Mouse (Mus musculus) spleen, adult 2 months (tissue): ENCODE data around the gene Adgrv1. TPM values are rescaled to one million over a fixed set of nuclear protein-coding genes. Genes with fewer than 3 reads are reported as not detected.
A peak's percentile ranks its signal among the peaks of the same experiment; 100 is the strongest.

ENCODE experiments used
- DNase-seq, 2 experiments: peaks; one replicate each; pipeline versions ENCODE4 v3.0.0 to v3.0.0-alpha.2; 2012 to 2021; ENCODE audit warnings: low spot score in 2 of 2, low read depth in 1 of 2
- H3K27ac ChIP-seq: fragments of 200-500 bp; 2 replicates; pipeline ENCODE4 v1.5.1; 2012; ENCODE audit warnings: low read length, inconsistent platforms; ENCODE audit not compliant: insufficient read depth
- H3K27me3 ChIP-seq: fragments of 200-500 bp; 2 replicates; pipeline ENCODE4 v1.6.1; 2012; ENCODE audit warnings: mild to moderate bottlenecking, moderate library complexity, low read length, inconsistent platforms; ENCODE audit not compliant: control insufficient read depth, insufficient read depth
- H3K36me3 ChIP-seq: fragments of 200-500 bp; 2 replicates; pipeline ENCODE4 v1.6.1; 2012; ENCODE audit warnings: mild to moderate bottlenecking, low read length, inconsistent platforms; ENCODE audit not compliant: control insufficient read depth, insufficient read depth
- H3K4me1 ChIP-seq: fragments of 200-500 bp; 2 replicates; pipeline ENCODE4 v1.6.1; 2011; ENCODE audit warnings: inconsistent platforms; ENCODE audit not compliant: control insufficient read depth, insufficient read depth, insufficient read length
- H3K4me3 ChIP-seq: fragments of 200-500 bp; 2 replicates; pipeline ENCODE4 v1.5.1; 2011; ENCODE audit warnings: mild to moderate bottlenecking, inconsistent platforms; ENCODE audit not compliant: insufficient read depth, insufficient read length; ENCODE audit errors: extremely low read depth
- CTCF ChIP-seq: fragments of 200-500 bp; IDR thresholded peaks from 2 replicates; pipeline ENCODE4 v1.5.1; 2011; ENCODE audit warnings: mild to moderate bottlenecking, inconsistent platforms; ENCODE audit not compliant: insufficient read depth, insufficient read length, insufficient replicate concordance; ENCODE audit errors: extremely low read depth
- POLR2A ChIP-seq: fragments of 200-500 bp; IDR thresholded peaks from 2 replicates; pipeline ENCODE4 v1.6.1; 2011; ENCODE audit warnings: low read depth, low read length, inconsistent platforms
- WGBS: fragments of 180-500 bp; shearing (Covaris S2); methylation state at CpG from one replicate; pipeline ENCODE4 v1.1.7; 2018; 5-methylcytosine and 5-hydroxymethylcytosine counted together
- polyA plus RNA-seq: library from polyadenylated mRNA; depleted of rRNA; stranded (reverse); fragments of >200 nt; gene quantifications from 2 replicates; pipeline ENCODE4 v1.2.3, GENCODE M21; 2012

Adgrv1 gene
- polyA plus RNA-seq, 1 experiment, result 0.28 TPM

DNA sequence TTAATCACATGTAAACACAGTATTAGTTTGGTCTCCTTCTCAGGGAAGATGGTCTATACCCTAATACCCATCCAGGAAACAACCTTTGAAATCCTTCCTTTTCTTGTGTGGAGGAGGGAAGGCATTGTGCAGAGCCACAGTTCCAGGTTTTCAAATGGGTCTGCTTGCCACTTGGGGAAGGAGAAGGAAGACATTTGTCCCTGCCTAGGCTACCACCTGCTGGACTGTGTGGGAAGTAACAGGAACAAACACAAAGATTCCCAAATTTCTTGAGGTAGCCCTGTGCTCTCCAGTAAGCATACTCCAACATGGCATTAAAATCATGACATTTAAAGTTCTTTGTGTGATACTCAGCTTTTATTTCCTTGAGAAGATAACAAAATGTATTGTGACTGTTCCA lies 477.6 kb downstream of the Adgrv1 start:
- DNase-seq, result no peak
- Histone ChIP-seq H3K27ac (no peak overlapping the region), H3K4me3 (no peak overlapping the region), H3K4me1 (no peaks in the 10 kb centered on the region), H3K27me3 (no peaks in the 10 kb centered on the region), H3K36me3 (no peaks in the 10 kb centered on the region)
- 0 out of 2 replicates have a peak, but pooled peaks have one; percentile 7 for TF ChIP-seq CTCF
- TF ChIP-seq POLR2A, result no peak

DNA sequence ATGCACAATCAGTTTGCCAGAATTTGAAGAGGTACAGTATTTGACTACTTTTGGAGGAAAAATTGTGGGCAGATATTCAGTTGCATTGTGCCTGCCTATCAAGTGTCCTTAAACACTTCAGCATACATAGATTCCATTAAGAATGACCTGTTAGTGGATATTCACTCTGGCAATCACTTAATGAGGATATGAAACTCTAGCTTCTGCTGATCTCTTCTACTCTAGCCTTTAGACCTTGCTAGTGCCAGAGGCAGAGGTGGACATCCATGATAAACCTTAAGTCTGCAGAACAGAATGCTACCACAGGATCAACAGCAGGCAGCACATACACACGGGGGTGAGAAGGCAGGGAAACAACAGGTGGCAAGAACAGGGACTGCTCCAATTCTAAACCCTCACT lies 488.5 kb downstream of the Adgrv1 start:
- TF ChIP-seq POLR2A, result no peak
- no peak for TF ChIP-seq CTCF
- Histone ChIP-seq H3K4me3 (no peak overlapping the region), H3K4me1 (no peaks in the 10 kb centered on the region), H3K27ac (no peak overlapping the region), H3K27me3 (no peaks in the 10 kb centered on the region), H3K36me3 (no peaks in the 10 kb centered on the region)
- 71% methylated on average over 1 of the region's 1 CpGs for WGBS
- no peak for DNase-seq

DNA sequence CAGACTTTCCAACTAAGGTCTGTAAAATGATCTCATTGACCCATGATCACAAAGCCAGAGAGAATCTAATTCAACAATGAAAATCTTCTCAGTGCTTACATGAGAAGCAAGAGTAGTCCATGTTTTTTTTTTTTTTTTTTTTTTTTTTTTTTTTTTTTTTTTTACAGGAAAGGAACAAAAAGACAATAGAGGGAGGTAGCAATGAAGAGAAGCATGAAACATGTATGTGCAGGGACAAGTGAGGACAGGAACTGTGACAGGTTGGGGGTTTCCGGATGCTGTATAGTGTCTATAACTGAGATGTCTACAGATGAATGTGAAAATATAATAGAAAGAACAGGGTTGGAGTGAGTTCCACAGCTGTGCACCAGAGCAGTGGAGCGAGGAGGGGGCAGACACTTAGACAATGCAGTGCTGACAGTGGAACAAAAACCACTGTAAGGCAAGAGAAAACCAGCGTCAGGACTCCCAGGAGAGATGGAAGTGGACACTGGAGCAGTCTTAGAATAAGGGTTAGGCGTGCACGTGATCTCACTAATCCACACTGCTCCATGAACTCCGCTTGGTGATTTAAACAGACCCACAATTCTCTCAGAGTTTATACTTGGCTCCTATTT lies 490.6 kb downstream of the Adgrv1 start:
- WGBS, result 86% methylated on average over 6 of the region's 6 CpGs
- Histone ChIP-seq H3K36me3 (no peaks in the 10 kb centered on the region), H3K27me3 (no peaks in the 10 kb centered on the region), H3K4me3 (no peak overlapping the region), H3K27ac (no peak overlapping the region), H3K4me1 (no peaks in the 10 kb centered on the region)
- TF ChIP-seq POLR2A, result no peak
- no peak for TF ChIP-seq CTCF
- no peak for DNase-seq

DNA sequence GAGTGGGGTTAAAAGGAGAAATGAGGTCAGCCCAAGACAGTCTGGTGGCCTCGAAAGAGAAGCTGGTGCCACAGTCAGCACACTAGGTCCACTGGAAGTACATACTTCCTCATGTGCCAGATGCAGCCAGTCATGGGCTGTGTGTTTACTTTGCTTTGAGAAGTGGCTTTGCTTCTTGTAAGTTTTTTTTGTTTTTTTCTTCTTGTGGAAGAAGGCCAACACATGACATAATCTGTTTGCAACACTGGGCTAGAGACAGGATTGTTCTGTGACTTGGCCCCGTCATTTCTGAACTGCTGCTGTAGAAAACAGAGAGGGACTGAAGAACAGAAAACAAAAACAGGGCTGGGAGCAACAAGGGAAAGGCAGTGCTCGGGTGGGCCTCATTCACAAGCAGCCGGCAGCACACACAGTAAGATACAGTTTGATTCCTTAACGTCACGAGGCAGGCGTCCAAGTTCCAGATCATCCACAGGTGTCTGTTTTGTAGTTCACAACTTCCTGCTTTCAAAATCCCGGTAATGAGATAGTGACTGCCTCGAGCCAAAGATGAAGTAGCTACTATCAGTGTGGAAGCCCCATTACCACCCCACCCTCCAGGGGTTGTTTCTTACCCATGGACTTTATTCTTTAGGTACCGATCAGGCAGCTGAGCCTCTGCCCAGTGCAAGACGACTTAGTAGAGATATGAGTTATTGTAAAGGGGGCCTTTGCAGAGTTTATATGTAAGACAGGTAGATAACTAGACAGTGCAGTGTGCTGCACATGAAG lies 496.1 kb downstream of the Adgrv1 start:
- peak overlapping the region; percentile 52; the same call in 1 of the 2 replicates for H3K27ac ChIP-seq
- no peak for TF ChIP-seq POLR2A
- TF ChIP-seq CTCF, result no peak
- H3K27me3 ChIP-seq, result no peaks in the 10 kb centered on the region
- H3K4me1 ChIP-seq, result no peaks in the 10 kb centered on the region; the same call in 1 of the 2 replicates
- H3K4me3 ChIP-seq, result no peak overlapping the region
- no peak for DNase-seq
- no peaks in the 10 kb centered on the region for H3K36me3 ChIP-seq
- WGBS, result 35% methylated on average over 11 of the region's 11 CpGs

DNA sequence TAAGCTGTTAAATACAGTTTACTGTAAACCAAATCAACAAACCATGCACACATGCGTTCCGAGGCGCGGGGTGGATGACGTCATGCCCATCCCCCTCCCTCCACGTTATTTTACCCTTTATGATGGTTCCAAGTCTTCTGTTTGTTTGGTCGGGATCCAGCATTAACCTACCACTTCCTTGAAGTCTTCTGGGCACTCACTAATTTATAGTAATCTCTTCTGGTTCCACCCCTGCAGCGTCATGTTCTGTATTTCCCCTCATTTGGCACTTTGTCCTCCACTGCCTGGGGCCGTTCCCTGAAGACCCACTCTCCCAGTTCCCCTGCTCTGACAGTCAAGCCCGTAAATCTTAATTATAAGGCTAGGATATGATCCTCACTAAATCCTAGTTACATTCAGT lies 497.0 kb downstream of the Adgrv1 start:
- no peaks in the 10 kb centered on the region; the same call in 1 of the 2 replicates for H3K4me1 ChIP-seq
- H3K27ac ChIP-seq, result no peak overlapping the region
- no peak for DNase-seq
- no peaks in the 10 kb centered on the region for H3K36me3 ChIP-seq
- no peak overlapping the region for H3K4me3 ChIP-seq
- 80% methylated on average over 10 of the region's 10 CpGs for WGBS
- no peaks in the 10 kb centered on the region for H3K27me3 ChIP-seq
- TF ChIP-seq CTCF, result no peak
- TF ChIP-seq POLR2A, result no peak

DNA sequence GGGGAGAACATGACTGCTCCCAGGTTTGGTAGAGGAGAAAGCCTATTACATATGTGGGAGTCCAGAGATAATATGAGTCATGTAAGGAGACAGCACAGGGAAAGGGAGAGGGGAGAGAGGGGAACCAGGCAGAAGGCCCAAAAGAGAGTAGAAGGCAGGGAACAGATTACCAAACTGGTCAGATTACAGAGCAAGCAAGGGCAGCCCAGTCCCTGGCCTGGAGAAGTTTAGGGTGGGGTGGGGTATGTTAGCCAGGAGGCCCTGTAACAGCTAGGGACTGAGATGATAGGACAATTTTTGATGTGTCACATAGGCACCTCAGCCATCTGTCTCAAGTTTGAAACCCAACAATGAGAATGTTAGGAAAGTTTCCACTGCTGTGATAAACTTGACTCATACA lies 498.5 kb downstream of the Adgrv1 start:
- Histone ChIP-seq H3K27me3 (no peaks in the 10 kb centered on the region), H3K4me3 (no peak overlapping the region), H3K36me3 (no peaks in the 10 kb centered on the region), H3K27ac (no peak overlapping the region), H3K4me1 (no peaks in the 10 kb centered on the region; the same call in 1 of the 2 replicates)
- TF ChIP-seq POLR2A (no peak), CTCF (no peak)
- DNase-seq, result no peak

DNA sequence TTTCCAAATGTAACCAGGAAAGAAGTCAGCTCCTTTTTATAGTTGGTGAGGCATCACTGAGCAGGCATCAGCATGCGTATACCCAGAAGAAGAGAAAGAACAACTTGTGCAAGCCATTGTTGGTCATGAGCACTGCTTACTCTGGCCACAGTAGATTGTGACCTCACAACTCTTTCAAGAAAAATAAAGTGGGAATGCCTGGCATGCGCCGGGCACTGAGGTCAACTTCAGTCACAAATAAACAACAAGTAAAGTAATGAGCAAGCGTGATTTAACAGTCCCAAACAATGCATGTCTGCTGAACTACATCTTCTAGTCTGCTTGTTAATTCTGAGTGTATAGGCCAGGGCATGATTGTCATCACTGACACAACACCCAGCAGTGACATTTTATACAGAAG lies 499.6 kb downstream of the Adgrv1 start:
- DNase-seq, result no peak

More for the DNA sequence above, 499.6 kb downstream of the Adgrv1 start:
- no peak for TF ChIP-seq POLR2A
- TF ChIP-seq CTCF, result no peak
- H3K27me3 ChIP-seq, result no peaks in the 10 kb centered on the region
- no peaks in the 10 kb centered on the region for H3K36me3 ChIP-seq
- no peak overlapping the region for H3K27ac ChIP-seq
- WGBS, result 87% methylated on average over 4 of the region's 4 CpGs
- H3K4me1 ChIP-seq, result no peaks in the 10 kb centered on the region; the same call in 1 of the 2 replicates
- no peak overlapping the region for H3K4me3 ChIP-seq
